Mouse (Mus musculus) heart, embryonic 14.5 days (tissue): Measurements from ENCODE around the gene Itfg1. TPM values are rescaled to one million over a fixed set of nuclear protein-coding genes. Genes with fewer than 3 reads are reported as not detected.

Experiments
- microRNA-seq: library from miRNA; unstranded; fragments of <30 nt; microRNA quantifications from one replicate; pipeline ENCODE4, GENCODE M21; 2016
- polyA plus RNA-seq: library from polyadenylated mRNA; unstranded; fragments of >200 nt; fragmentation: Nextera tagmentation; extraction: Ambion mirVana; gene quantifications from 2 replicates; pipeline ENCODE4 v1.2.1, GENCODE M21; 2014

Gene Itfg1
- polyA plus RNA-seq, 1 experiment from 2014 or later, result 90.1 TPM

Small RNA genes lying within 50 kb of the gene (microRNA-seq; reads per million reads assigned to microRNA genes)
- gene Mir8109, result not detected

Other genes with a start within 250 kb of the Itfg1 start
- gene Neto2, start 140.0 kb downstream of the Itfg1 start, polyA plus RNA-seq, result 4.5 and 5.2 TPM in 2 replicates
- gene Phkb, start within 50 bp of the Itfg1 start, polyA plus RNA-seq, result 59.9 and 60.7 TPM in 2 replicates